Mouse (Mus musculus) heart, adult 11 months (tissue): ENCODE measurements at regions not wholly inside any gene's neighbourhood (a gene's known extent, or its start where the extent isn't known, plus 50 kb on each side); places are given as distances from the start of the nearest gene placed in this dataset.
A peak's percentile ranks its signal among the peaks of the same experiment; 100 is the strongest.

Experiments used
- DNase-seq: peaks from one replicate; pipeline ENCODE4 v3.0.0; 2022

GRCm38 (mm10) chr19:24622776-24623175, 51.0 kb upstream of the Tmem252 start:
- DNase-seq: peak; percentile 73

GRCm38 (mm10) chr19:24622309-24622708, 51.5 kb upstream of the Tmem252 start:
- peak; percentile 76 for DNase-seq

- DNase-seq: peak; percentile 92
Observed at GRCm38 (mm10) chr19:24621610-24622220, 52.1 kb upstream of the Tmem252 start.

GRCm38 (mm10) chr19:24615762-24616310, 58.0 kb upstream of the Tmem252 start:
- peak; percentile 86 for DNase-seq

- DNase-seq: peak; percentile 57
Observed at GRCm38 (mm10) chr19:24607884-24608283, 52.2 kb upstream of the Pip5k1b start.

- DNase-seq: peak; percentile 74
Observed at GRCm38 (mm10) chr19:24606390-24606976, 50.8 kb upstream of the Pip5k1b start.
